Mouse (Mus musculus): Measurements from ENCODE around the gene Klf4.

GRCm38 (mm10) chr4:55527931-55528330 is 4.3 kb downstream of the Klf4 start:
- TF ChIP-seq GATA1 (IDR thresholded peaks at IDR 0.05; ENCODE audit: borderline replicate concordance, low read length) (no peak), FLI1 (IDR thresholded peaks at IDR 0.05; ENCODE audit: low read length) (no peak)
